Mouse (Mus musculus) cortical plate, adult 2 months (tissue): ENCODE measurements around the gene Pappa.

Experiments
- CTCF ChIP-seq: fragments of 200-500 bp; IDR thresholded peaks from 2 replicates; pipeline ENCODE4 v1.5.1; 2011; ENCODE audit warnings: mild to moderate bottlenecking, control low read depth, low read length; ENCODE audit not compliant: insufficient read depth; ENCODE audit errors: extremely low read depth
- POLR2A ChIP-seq: fragments of 200-500 bp; IDR thresholded peaks from 2 replicates; pipeline ENCODE4 v1.6.1; 2011; ENCODE audit warnings: mild to moderate bottlenecking, low read length, control low read depth; ENCODE audit not compliant: insufficient read depth; ENCODE audit errors: extremely low read depth

- TF ChIP-seq POLR2A (no peak), CTCF (no peak)
Measured at GRCm38 (mm10) chr4:65367135-65367534, 243.2 kb downstream of the Pappa start.
